Mouse (Mus musculus) ovary, adult 18-20 months (tissue): Measurements from ENCODE around the gene Cryzl2.
A peak's percentile ranks its signal among the peaks of the same experiment; 100 is the strongest.

Source experiments
- DNase-seq: peaks from one replicate; pipeline ENCODE4 v3.0.0; 2022; ENCODE audit warnings: low spot score, mixed read lengths

The Cryzl2 gene

GRCm38 (mm10) chr1:157458421-157459208, at the start of gene Cryzl2:
TSS of gene Cryzl2 (plus strand) at chr1:157458577.
- peak; percentile 71 for DNase-seq

- no peak for DNase-seq
These were observed 48.7 kb upstream of the Cryzl2 start for GRCm38 (mm10) chr1:157409648-157410047.

- no peak for DNase-seq
These were observed 47.4 kb upstream of the Cryzl2 start for GRCm38 (mm10) chr1:157410937-157411336.

- DNase-seq = no peak
These were observed 47.1 kb upstream of the Cryzl2 start for GRCm38 (mm10) chr1:157411341-157411710.

GRCm38 (mm10) chr1:157411711-157412380, 46.5 kb upstream of the Cryzl2 start:
- peak; percentile 43 for DNase-seq

GRCm38 (mm10) chr1:157412454-157413369, 45.7 kb upstream of the Cryzl2 start, which contains the start of gene Rasal2:
TSS of gene Rasal2 (minus strand) at chr1:157412595.
- DNase-seq = peak; percentile 94

GRCm38 (mm10) chr1:157415771-157416170, 42.6 kb upstream of the Cryzl2 start:
- DNase-seq = no peak

- DNase-seq = no peak
These were observed 41.7 kb upstream of the Cryzl2 start for GRCm38 (mm10) chr1:157416628-157417027.

GRCm38 (mm10) chr1:157417414-157417813, 41.0 kb upstream of the Cryzl2 start:
- no peak for DNase-seq

GRCm38 (mm10) chr1:157417861-157418260, 40.5 kb upstream of the Cryzl2 start:
- DNase-seq = no peak

- no peak for DNase-seq
These were observed 32.5 kb upstream of the Cryzl2 start for GRCm38 (mm10) chr1:157425741-157426427.

- no peak for DNase-seq
These were observed 31.4 kb upstream of the Cryzl2 start for GRCm38 (mm10) chr1:157426933-157427332.

- DNase-seq = no peak
These were observed 30.8 kb upstream of the Cryzl2 start for GRCm38 (mm10) chr1:157427604-157428003.

- no peak for DNase-seq
These were observed 30.0 kb upstream of the Cryzl2 start for GRCm38 (mm10) chr1:157428366-157428765.

GRCm38 (mm10) chr1:157433316-157433715, 25.1 kb upstream of the Cryzl2 start:
- no peak for DNase-seq

- no peak for DNase-seq
These were observed 24.0 kb upstream of the Cryzl2 start for GRCm38 (mm10) chr1:157434404-157434803.

GRCm38 (mm10) chr1:157435926-157436325, 22.5 kb upstream of the Cryzl2 start:
- no peak for DNase-seq

- no peak for DNase-seq
These were observed 20.1 kb upstream of the Cryzl2 start for GRCm38 (mm10) chr1:157438290-157438689.

GRCm38 (mm10) chr1:157439101-157439500, 19.3 kb upstream of the Cryzl2 start:
- no peak for DNase-seq

GRCm38 (mm10) chr1:157439973-157440641, 18.3 kb upstream of the Cryzl2 start:
- no peak for DNase-seq
